Mouse (Mus musculus) heart, postnatal 4 days (tissue): Measurements from ENCODE around the gene Ccl21a. TPM values are rescaled to one million over a fixed set of nuclear protein-coding genes. Genes with fewer than 3 reads are reported as not detected.
"Not testable (repeated sequence)": the region's sequence is repeated elsewhere in the genome, so short reads cannot be mapped to it uniquely, and the experiment has no call there.

Experiments
- DNase-seq: peaks from one replicate; pipeline ENCODE4 v3.0.0; 2021
- total RNA-seq, 2 experiments: library from RNA; stranded (reverse); gene quantifications; 2 replicates each; pipeline ENCODE4 v1.2.3; 2021

Gene Ccl21a
- 10 to 100 TPM; 10.4 to 14.7 TPM for total RNA-seq

GRCm38 (mm10) chr4:42773893-42774292 lies at the start of gene Ccl21a:
Gene Ccl21a, minus strand, starts transcription at chr4:42773993.
- not testable (repeated sequence) for DNase-seq

- DNase-seq, result not testable (repeated sequence)
Measured at GRCm38 (mm10) chr4:42756477-42756876, 17.3 kb downstream of the Ccl21a start, which contains the start of gene Ccl19. Gene Ccl19, minus strand, starts transcription at chr4:42756577.

DNA sequence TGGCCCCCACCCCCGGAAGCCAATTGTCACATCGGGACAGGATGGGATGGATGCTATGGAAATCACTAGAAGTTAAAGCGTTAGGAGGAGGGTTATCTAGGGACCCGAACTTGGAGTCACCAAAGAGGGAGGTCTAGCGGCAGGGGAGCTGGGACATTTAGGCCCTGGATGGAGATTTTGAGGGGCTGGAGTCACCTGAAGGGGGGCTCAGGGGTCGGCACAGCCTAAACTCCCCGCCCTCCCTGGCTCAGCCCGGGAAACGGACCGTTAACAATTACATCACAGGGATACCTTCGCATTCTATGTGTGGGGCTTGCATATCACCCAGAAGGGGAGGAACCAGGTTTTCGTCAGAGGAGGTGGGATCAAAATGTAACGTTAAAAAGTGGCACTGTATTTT lies 38.5 kb downstream of the Ccl21a start, which contains the start of gene 4930578G10Rik:
Gene 4930578G10Rik (plus strand): TSS at position 301 of the 400 bp plus-strand sequence.
- not testable (repeated sequence) for DNase-seq

Other genes starting within 250 kb of the Ccl21a start
- not detected for gene Fam205a2, start 245.8 kb downstream of the Ccl21a start, total RNA-seq
- gene Gm10591, start 161.8 kb downstream of the Ccl21a start, total RNA-seq, result not detected
- gene Gm2564, start 144.3 kb downstream of the Ccl21a start, total RNA-seq, result under 1 TPM; 0.68 to 0.81 TPM
- gene Ccl27b, start 118.7 kb downstream of the Ccl21a start, total RNA-seq, result not detected
- not detected for gene Il11ra2, start 112.1 kb downstream of the Ccl21a start, total RNA-seq
- gene 4930578G10Rik, start 38.4 kb downstream of the Ccl21a start, total RNA-seq, result not detected
- gene Ccl19, start 17.4 kb downstream of the Ccl21a start, total RNA-seq, result not detected
- not detected for gene Fam205a1, start 79.9 kb upstream of the Ccl21a start, total RNA-seq
- gene Gm12394, start 82.8 kb upstream of the Ccl21a start, total RNA-seq, result not detected
- 1 to 10 TPM; 1.3 TPM for gene Fam205c, start 100.2 kb upstream of the Ccl21a start, total RNA-seq
- 10 to 100 TPM; 15.2 to 23.1 TPM for gene Phf24, start 142.7 kb upstream of the Ccl21a start, total RNA-seq
- 10 to 100 TPM; 82.4 to 91.9 TPM for gene Dnajb5, start 175.8 kb upstream of the Ccl21a start, total RNA-seq
- not detected for gene 1700022I11Rik, start 195.6 kb upstream of the Ccl21a start, total RNA-seq
- 100 to 1,000 TPM; 291 to 295 TPM for gene Vcp, start 226.5 kb upstream of the Ccl21a start, total RNA-seq
- 1 to 10 TPM; 7.4 to 8.2 TPM for gene Fancg, start 236.5 kb upstream of the Ccl21a start, total RNA-seq